Mouse (Mus musculus) heart, postnatal 0 days (tissue): ENCODE measurements around the gene Pik3cb. TPM values are rescaled to one million over a fixed set of nuclear protein-coding genes. Genes with fewer than 3 reads are reported as not detected.

Experiments used
- ATAC-seq: fragments of 200-750 bp; cut with Nextera tagmentation; 2 replicates; pipeline ENCODE4 v1.8.0; 2017; ENCODE audit warnings: low read depth, moderate number of reproducible peaks, moderate library complexity; ENCODE audit not compliant: insufficient read depth
- DNase-seq: peaks from one replicate; pipeline ENCODE4 v3.0.0-alpha.2; 2016; ENCODE audit warnings: low spot score
- H3K27ac ChIP-seq: fragments of 300-500 bp; sonication (generic); 2 replicates; pipeline ENCODE4 v1.5.1; 2014; ENCODE audit warnings: low read depth, mild to moderate bottlenecking
- H3K27me3 ChIP-seq: fragments of 300-500 bp; sonication (generic); 2 replicates; pipeline ENCODE4 v1.6.1; 2014; ENCODE audit warnings: low read length, mixed read lengths; ENCODE audit not compliant: control insufficient read depth, insufficient read depth
- H3K36me3 ChIP-seq: fragments of 300-500 bp; sonication (generic); replicated peaks from 2 replicates; pipeline ENCODE4 v1.6.1; 2014; ENCODE audit warnings: low read length, mixed read lengths; ENCODE audit not compliant: control insufficient read depth, insufficient read depth
- H3K4me1 ChIP-seq: fragments of 300-500 bp; sonication (generic); 2 replicates; pipeline ENCODE4 v1.6.1; 2014; ENCODE audit warnings: antibody characterized with exemption; ENCODE audit not compliant: control insufficient read depth, insufficient read depth
- H3K4me2 ChIP-seq: fragments of 300-500 bp; sonication (generic); 2 replicates; pipeline ENCODE4 v1.6.1; 2014; ENCODE audit warnings: low read depth, mild to moderate bottlenecking, low read length, moderate library complexity
- H3K4me3 ChIP-seq: fragments of 300-500 bp; sonication (generic); 2 replicates; pipeline ENCODE4 v1.5.1; 2014; ENCODE audit warnings: low read depth, low read length
- H3K9ac ChIP-seq: fragments of 300-500 bp; sonication (generic); replicated peaks from 2 replicates; pipeline ENCODE4 v1.6.1; 2014; ENCODE audit warnings: low read depth, low read length, mixed read lengths
- H3K9me3 ChIP-seq: fragments of 300-500 bp; sonication (generic); replicated peaks from 2 replicates; pipeline ENCODE4 v1.6.1; 2016; ENCODE audit warnings: low read length; ENCODE audit not compliant: control insufficient read depth
- CTCF ChIP-seq: IDR thresholded peaks from 2 replicates; pipeline ENCODE4 v1.5.1; 2016; ENCODE audit warnings: antibody characterized with exemption, control low read depth, low read depth
- EP300 ChIP-seq: IDR thresholded peaks from 2 replicates; pipeline ENCODE4 v1.6.1; 2016; ENCODE audit warnings: antibody characterized with exemption, low read depth
- WGBS: fragments of 180-500 bp; shearing (Covaris S2); extraction: QIAGEN DNeasy Blood & Tissue Kit; methylation state at CpG from one replicate; pipeline ENCODE4 v1.1.7; 2014; 5-methylcytosine and 5-hydroxymethylcytosine counted together
- polyA plus RNA-seq: library from polyadenylated mRNA; unstranded; fragments of >200 nt; fragmentation: Nextera tagmentation; extraction: Ambion mirVana; gene quantifications from 2 replicates; pipeline ENCODE4 v1.2.1, GENCODE M21; 2015
- total RNA-seq: library from RNA; depleted of rRNA; stranded (reverse); fragments of >200 nt; gene quantifications from 2 replicates; pipeline ENCODE4 v1.2.3, GENCODE M21; 2014; ENCODE audit warnings: low replicate concordance

Gene Pik3cb
- total and polyA plus RNA-seq, 2 experiments from 2014 or later = 1.7 to 2.1 TPM

DNA sequence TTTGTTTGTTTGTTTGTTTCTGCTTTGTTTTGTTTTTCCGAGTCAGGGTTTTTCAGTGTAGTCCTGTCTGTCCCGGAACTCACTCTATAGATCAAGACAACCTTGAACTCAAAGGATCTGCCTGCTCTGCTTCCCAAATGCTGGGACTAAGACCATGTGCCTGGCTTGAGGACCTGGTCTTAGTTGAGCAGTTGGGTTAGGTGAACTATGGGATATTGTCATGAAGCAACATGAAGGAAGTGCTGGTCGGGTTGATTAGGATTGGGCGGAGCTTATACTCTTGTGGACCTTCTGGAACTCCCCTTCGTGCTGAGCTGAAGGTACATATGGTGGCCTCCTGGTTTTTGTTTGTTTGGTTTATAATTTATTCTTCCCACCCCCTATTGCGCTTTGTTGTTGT is 18.3 kb upstream of the Pik3cb start:
- 67% methylated on average over 6 of the region's 6 CpGs for WGBS
- Histone ChIP-seq H3K9me3 (no peaks in the 10 kb centered on the region), H3K4me2 (no peak overlapping the region), H3K4me1 (no peaks in the 10 kb centered on the region), H3K9ac (no peak overlapping the region), H3K27ac (no peak overlapping the region), H3K4me3 (no peak overlapping the region), H3K36me3 (no peaks in the 10 kb centered on the region), H3K27me3 (no peaks in the 10 kb centered on the region)
- TF ChIP-seq EP300 = no peak
- TF ChIP-seq CTCF = no peak
- no peak for ATAC-seq
- DNase-seq = no peak

DNA sequence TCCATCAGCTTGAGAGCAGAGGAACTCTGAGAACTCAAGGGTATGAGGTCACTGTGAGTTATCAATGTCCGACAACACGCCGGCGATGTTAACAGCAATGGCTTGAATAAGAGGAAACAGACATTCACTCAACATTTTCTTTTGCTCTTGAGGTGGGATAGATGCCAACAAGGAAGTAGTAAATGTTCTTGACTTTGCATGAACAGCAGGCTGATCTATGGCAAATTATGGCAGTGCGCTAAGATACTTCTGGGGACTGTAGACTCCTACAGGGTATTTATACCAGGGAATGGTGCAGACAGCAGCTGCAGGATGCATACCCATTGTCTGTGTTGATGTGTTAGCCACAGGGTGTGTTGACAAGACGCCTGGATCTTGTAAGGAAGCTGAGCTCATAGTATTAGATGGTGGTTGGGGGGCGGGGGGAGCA is 17.8 kb upstream of the Pik3cb start:
- no peak overlapping the region for H3K4me3 ChIP-seq
- peak; percentile 44; the same call in 1 of the 2 replicates for ATAC-seq
- H3K4me1 ChIP-seq = no peaks in the 10 kb centered on the region
- H3K9me3 ChIP-seq = no peaks in the 10 kb centered on the region
- H3K4me2 ChIP-seq = no peak overlapping the region
- no peak for TF ChIP-seq EP300
- TF ChIP-seq CTCF = no peak
- no peaks in the 10 kb centered on the region for H3K36me3 ChIP-seq
- peak; percentile 48 for DNase-seq
- WGBS = 12% methylated on average over 7 of the region's 7 CpGs
- H3K9ac ChIP-seq = no peak overlapping the region
- H3K27me3 ChIP-seq = no peaks in the 10 kb centered on the region
- no peak overlapping the region for H3K27ac ChIP-seq

DNA sequence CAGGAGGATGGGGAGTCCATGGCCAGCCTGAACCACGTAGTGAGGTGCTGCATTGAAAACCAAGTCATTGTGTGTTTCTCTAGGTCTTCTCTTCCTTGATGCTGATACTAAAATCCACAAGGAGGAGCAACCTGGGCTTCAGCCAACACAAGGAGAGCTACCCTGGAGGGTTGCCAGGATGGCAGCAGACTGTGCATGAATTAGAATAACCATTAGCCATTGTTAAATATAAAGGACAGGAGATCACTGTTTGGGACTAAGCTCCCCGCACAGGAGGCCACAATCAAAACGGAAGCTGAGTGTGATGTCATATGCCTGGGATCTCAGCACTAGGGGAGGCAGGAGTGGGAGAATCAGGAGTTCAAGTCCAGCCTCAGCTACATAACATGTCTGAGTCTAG is 13.2 kb upstream of the Pik3cb start:
- H3K9me3 ChIP-seq = no peaks in the 10 kb centered on the region
- TF ChIP-seq EP300 = no peak
- peak; percentile 4; the same call in 1 of the 2 replicates for TF ChIP-seq CTCF
- 0 out of 2 replicates have a peak overlapping the region, but pooled peaks have one; percentile 28 for H3K27ac ChIP-seq
- 20% methylated on average over 3 of the region's 3 CpGs for WGBS
- H3K36me3 ChIP-seq = no peaks in the 10 kb centered on the region
- DNase-seq (no peak), ATAC-seq (peak; percentile 39; the same call in 1 of the 2 replicates)
- no peak overlapping the region for H3K4me3 ChIP-seq
- H3K27me3 ChIP-seq = no peaks in the 10 kb centered on the region
- no peak overlapping the region for H3K9ac ChIP-seq
- H3K4me2 ChIP-seq = no peak overlapping the region
- H3K4me1 ChIP-seq = no peaks in the 10 kb centered on the region

DNA sequence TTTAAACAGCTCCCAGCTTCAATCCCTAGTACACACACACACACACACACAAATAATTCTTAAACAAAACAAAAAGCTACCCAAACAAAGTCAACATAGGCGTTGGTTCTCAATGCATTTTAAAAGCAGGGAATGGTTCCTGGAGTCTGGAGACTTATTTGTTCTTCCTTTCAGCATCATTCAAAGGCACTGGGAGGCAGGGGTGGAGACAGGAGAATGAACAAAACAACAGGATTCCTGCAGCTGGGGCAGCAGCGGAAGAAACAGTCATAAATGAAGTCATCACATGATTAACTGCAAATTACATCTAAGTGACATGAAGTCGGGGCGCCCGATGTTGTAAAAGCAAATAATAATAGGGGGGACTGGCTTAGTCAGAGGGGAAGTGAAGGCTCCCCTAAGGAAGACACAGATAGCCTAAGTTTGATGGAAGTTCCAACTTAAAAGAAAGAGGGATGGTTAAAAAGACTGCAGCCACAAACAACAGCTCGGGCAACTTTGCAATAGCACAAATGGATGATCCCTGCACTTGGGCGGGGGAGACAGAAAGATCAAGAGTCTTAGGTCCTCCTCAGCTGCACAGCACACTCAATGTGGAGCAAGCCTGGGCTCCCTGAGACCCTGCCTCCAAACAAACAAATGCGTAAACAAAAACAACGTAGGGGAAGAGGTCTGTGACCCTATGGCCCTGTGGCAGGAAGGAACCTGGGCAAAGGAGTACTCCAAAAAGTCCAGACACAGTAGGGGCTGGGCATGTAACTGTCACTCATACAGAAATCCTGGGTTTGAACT is 12.5 kb upstream of the Pik3cb start:
- no peak overlapping the region for H3K9ac ChIP-seq
- H3K4me1 ChIP-seq = no peaks in the 10 kb centered on the region
- DNase-seq (no peak), ATAC-seq (no peak)
- H3K36me3 ChIP-seq = no peaks in the 10 kb centered on the region
- H3K9me3 ChIP-seq = no peaks in the 10 kb centered on the region
- no peak overlapping the region for H3K4me2 ChIP-seq
- H3K4me3 ChIP-seq = no peak overlapping the region
- H3K27me3 ChIP-seq = no peaks in the 10 kb centered on the region
- 62% methylated on average over 9 of the region's 9 CpGs for WGBS
- TF ChIP-seq CTCF (no peak), EP300 (no peak)
- peak overlapping the region; percentile 28; the same call in 1 of the 2 replicates for H3K27ac ChIP-seq

DNA sequence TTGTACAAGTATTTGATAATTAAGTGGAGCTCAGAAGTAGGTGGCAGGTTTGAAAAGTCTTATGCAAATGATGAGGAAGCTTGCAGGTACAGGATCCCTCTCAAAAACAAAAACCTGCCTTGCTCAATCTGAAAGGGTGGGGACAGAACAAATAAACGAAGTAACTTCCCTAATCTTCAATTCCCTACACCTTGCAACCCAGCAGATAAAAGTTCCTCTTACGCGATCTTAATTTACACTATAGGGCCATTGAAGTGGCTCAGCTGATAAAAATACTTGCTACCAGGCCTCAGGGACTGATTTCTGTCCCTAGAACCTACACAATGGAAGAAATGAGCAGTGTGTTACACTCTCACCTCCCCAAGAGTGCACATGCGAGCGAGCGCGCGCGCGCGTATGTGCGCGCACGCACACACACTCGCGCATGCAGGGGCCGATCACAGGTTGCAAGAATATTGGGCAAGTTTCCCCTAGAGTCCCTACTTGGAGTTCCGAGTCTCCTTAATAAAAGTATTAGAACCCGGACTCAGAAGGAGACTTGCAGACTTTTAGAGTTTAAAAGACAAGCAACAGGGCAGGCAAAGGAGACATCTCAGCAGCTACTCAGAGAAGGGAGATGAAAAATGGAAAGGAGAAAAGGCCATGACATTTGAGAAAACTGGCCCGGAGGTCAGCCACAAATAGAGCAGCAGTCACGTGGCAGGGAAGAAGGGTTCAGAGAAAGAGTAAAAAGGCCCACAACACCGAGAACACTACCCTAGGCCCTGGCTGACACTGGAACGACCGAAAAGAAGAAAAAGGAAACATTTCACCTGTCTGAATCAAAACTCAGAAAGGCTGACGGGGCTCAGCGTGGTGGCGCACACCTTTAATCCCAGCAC is 6.7 kb upstream of the Pik3cb start:
- Histone ChIP-seq H3K9me3 (no peaks in the 10 kb centered on the region), H3K9ac (no peak overlapping the region), H3K27ac (no peak overlapping the region), H3K4me2 (no peak overlapping the region), H3K36me3 (no peaks in the 10 kb centered on the region), H3K4me3 (no peak overlapping the region), H3K27me3 (no peaks in the 10 kb centered on the region), H3K4me1 (no peaks in the 10 kb centered on the region)
- 80% methylated on average over 27 of the region's 27 CpGs for WGBS
- TF ChIP-seq EP300 (no peak), CTCF (no peak)
- no peak for ATAC-seq
- no peak for DNase-seq
